Mouse (Mus musculus): Measurements from ENCODE around the gene D430041D05Rik.

- TF ChIP-seq GATA1 (IDR thresholded peaks at IDR 0.05; ENCODE audit: borderline replicate concordance, low read length), result no peak
- no peak for TF ChIP-seq FLI1 (IDR thresholded peaks at IDR 0.05; ENCODE audit: low read length)
These were observed 219.1 kb downstream of the D430041D05Rik start for GRCm38 (mm10) chr2:104191723-104192122.
